Mouse (Mus musculus) CH12.LX (cell line): ENCODE measurements around the gene Clpsl2.

Experiments used
- E2F4 ChIP-seq: IDR thresholded peaks from 2 replicates; pipeline ENCODE4 v1.6.1; 2011; ENCODE audit warnings: low read depth, low read length, improper control_type of control experiment; ENCODE audit not compliant: insufficient replicate concordance
- GABPA ChIP-seq: IDR thresholded peaks from 2 replicates; pipeline ENCODE4 v1.6.1; 2012; ENCODE audit warnings: low read depth, low read length, improper control_type of control experiment, inconsistent platforms; ENCODE audit not compliant: insufficient replicate concordance
- MEF2A ChIP-seq: IDR thresholded peaks from 2 replicates; pipeline ENCODE4 v1.6.1; 2014; ENCODE audit warnings: low read depth, mild to moderate bottlenecking, inconsistent platforms, low read length, improper control_type of control experiment, borderline replicate concordance
- SIN3A ChIP-seq: IDR thresholded peaks from 2 replicates; pipeline ENCODE4 v1.6.1; 2012; ENCODE audit warnings: low read length, improper control_type of control experiment, inconsistent platforms

DNA sequence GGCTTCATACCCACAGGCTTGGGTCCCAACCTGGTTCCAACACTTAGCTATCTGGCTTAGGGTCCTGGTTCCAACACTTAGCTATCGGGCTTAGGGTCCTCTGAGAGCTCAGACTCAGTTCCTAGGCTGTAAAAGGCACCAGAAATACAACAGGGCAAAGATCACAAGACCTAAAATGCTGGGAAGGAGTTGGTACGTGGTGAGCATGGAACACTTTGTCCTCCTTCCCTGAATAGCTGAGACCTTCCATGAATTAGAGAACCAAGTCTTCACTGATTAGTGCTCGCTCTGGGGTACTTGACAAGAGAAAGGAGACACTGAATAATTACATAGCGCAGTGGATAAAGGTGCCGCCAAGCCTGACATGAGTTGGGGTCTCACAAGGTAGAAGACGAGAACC is 27.3 kb upstream of the Clpsl2 start:
- TF ChIP-seq GABPA, result no peak
- TF ChIP-seq MEF2A, result no peak
- TF ChIP-seq SIN3A, result no peak
- TF ChIP-seq E2F4, result no peak
